Mouse (Mus musculus) small intestine, adult 2 months (tissue): Measurements from ENCODE around the gene Ears2.

Source experiments
- CTCF ChIP-seq: fragments of 200-500 bp; IDR thresholded peaks from 2 replicates; pipeline ENCODE4 v1.5.1; 2012; ENCODE audit warnings: low read depth, mild to moderate bottlenecking, control low read depth, inconsistent platforms, low read length, moderate library complexity, mixed read lengths; ENCODE audit not compliant: insufficient replicate concordance, insufficient read length; ENCODE audit errors: extremely low read depth
- POLR2A ChIP-seq: fragments of 200-500 bp; IDR thresholded peaks from 2 replicates; pipeline ENCODE4 v1.6.1; 2012; ENCODE audit warnings: low read depth, mild to moderate bottlenecking, control low read depth, inconsistent platforms, low read length, moderate library complexity

DNA sequence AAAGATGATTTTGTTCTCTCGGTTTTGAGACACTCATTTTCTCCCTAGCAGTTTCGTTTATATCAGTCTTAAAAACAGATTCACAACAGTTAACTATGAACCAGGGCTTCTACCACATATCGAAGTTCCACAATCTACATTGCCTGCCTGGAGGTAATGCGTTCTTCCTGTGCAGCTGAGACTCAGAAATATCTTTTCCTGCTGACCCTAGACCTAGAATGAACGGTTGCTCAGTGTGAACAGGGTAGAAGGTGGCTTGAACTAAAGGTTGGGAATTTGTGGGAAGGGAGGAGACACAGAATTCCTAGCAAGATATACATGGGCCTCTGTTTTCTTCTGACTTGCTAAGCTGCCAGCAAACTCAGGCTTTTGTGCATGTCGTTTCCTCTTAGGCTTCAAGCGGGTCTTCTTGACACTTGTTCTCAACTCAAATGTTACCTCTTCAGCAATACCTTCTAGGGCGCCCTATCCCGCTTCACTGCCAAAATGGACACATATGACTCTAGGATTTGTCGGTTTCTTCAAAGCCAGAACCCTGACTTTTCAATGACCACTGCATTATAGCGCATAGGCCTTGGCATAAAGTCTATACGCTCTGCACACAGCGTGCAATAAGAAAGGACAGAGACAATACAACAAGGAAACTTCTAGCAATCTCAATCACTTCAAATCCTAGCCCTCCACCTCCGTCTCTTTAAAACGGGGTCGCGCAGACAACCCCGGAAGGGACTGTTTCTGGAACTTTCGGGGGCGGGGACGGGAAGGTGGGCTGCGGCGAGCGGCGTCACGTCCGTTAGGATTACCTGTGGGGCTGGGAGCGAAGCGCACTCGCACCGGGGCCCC is 740 bp downstream of the Ears2 start:
- no peak for TF ChIP-seq CTCF
- TF ChIP-seq POLR2A, result no peak
